Mouse (Mus musculus) stomach, embryonic 15.5 days (tissue): ENCODE measurements at regions not wholly inside any gene's neighbourhood (a gene's known extent, or its start where the extent isn't known, plus 50 kb on each side); places are given as distances from the start of the nearest gene placed in this dataset.
"Not testable (repeated sequence)": the region's sequence is repeated elsewhere in the genome, so short reads cannot be mapped to it uniquely, and the experiment has no call there.

Experiments
- ATAC-seq: fragments of 200-750 bp; cut with Nextera tagmentation; 2 replicates; pipeline ENCODE4 v1.8.0; 2017; ENCODE audit warnings: low read depth, moderate number of reproducible peaks, moderate TSS enrichment; ENCODE audit not compliant: insufficient read depth, low FRiP score
- H3K27ac ChIP-seq: fragments of 300-500 bp; sonication (generic); 2 replicates; pipeline ENCODE4 v1.5.1; 2015; ENCODE audit warnings: mild to moderate bottlenecking, inconsistent platforms
- H3K27me3 ChIP-seq: fragments of 300-500 bp; sonication (generic); replicated peaks from 2 replicates; pipeline ENCODE4 v1.6.1; 2015; ENCODE audit warnings: inconsistent platforms
- H3K36me3 ChIP-seq: fragments of 300-500 bp; sonication (generic); 2 replicates; pipeline ENCODE4 v1.6.1; 2015; ENCODE audit warnings: inconsistent platforms
- H3K4me1 ChIP-seq: fragments of 300-500 bp; sonication (generic); 2 replicates; pipeline ENCODE4 v1.6.1; 2015; ENCODE audit warnings: inconsistent platforms
- H3K4me2 ChIP-seq: fragments of 300-500 bp; sonication (generic); 2 replicates; pipeline ENCODE4 v1.6.1; 2015; ENCODE audit warnings: mild to moderate bottlenecking, inconsistent platforms
- H3K4me3 ChIP-seq: fragments of 300-500 bp; sonication (generic); replicated peaks from 2 replicates; pipeline ENCODE4 v1.5.1; 2015; ENCODE audit warnings: inconsistent platforms
- H3K9ac ChIP-seq: fragments of 300-500 bp; sonication (generic); 2 replicates; pipeline ENCODE4 v1.6.1; 2015; ENCODE audit warnings: inconsistent platforms
- H3K9me3 ChIP-seq: fragments of 300-500 bp; sonication (generic); 2 replicates; pipeline ENCODE4 v1.6.1; 2016; ENCODE audit warnings: inconsistent platforms
- WGBS: fragments of 180-500 bp; shearing (Covaris S2); methylation state at CpG from one replicate; pipeline ENCODE4 v1.1.7; 2015; 5-methylcytosine and 5-hydroxymethylcytosine counted together

DNA sequence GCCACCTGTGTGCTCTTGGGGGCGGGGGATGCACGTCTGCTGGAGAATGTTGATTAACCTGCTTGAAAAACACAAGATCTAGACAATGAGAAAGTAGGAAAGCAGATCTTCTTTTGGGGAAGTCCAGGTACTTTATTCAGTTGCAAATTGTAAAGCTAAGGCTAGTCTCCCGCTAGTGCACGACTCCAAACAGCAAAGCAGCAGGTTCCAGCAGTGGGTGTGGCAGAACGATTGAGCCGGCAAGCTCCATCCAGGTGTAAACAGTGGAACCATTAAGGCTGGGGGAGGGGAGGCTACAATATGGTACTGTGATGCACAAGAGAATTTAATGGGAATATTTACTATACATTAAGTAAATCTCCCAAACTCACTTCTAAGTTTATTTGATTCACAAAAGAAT is 448.6 kb upstream of the Cobl start:
- not testable (repeated sequence) for H3K27ac ChIP-seq, H3K9ac ChIP-seq, ATAC-seq, H3K27me3 ChIP-seq, H3K4me2 ChIP-seq, H3K4me1 ChIP-seq, H3K36me3 ChIP-seq, H3K9me3 ChIP-seq, H3K4me3 ChIP-seq
- WGBS = 32% methylated on average over 6 of the region's 6 CpGs

DNA sequence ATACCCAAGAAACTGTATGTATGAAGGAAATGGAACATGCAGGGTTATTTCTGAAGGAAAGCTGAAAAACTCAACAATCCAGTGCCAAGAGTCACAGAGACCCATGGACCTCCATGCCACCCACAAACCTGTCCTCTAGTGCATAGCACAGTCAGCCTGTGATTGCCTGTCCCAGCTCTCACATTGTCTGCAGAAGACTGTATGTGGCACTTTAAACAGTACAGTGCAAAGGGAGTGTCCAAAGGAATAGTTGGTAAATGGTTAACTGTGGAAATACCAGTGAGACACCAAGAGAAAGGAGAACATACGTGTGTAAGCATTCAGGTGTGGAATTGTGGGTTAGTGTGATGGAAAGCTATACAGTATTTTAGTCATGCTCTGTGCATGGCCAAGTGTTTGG is 409.0 kb upstream of the Cobl start:
- Histone ChIP-seq H3K9ac (no peak overlapping the region), H3K36me3 (no peaks in the 10 kb centered on the region), H3K9me3 (no peaks in the 10 kb centered on the region), H3K4me2 (no peak overlapping the region), H3K27ac (no peak overlapping the region), H3K4me3 (no peak overlapping the region), H3K4me1 (no peaks in the 10 kb centered on the region), H3K27me3 (no peaks in the 10 kb centered on the region)
- WGBS = 47% methylated on average over 1 of the region's 1 CpGs
- ATAC-seq = no peak

GRCm38 (mm10) chr11:12872802-12873201 is 408.0 kb upstream of the Cobl start:
- Histone ChIP-seq H3K27me3 (no peaks in the 10 kb centered on the region), H3K4me2 (no peak overlapping the region), H3K9me3 (no peaks in the 10 kb centered on the region), H3K27ac (no peak overlapping the region), H3K4me3 (no peak overlapping the region), H3K4me1 (no peaks in the 10 kb centered on the region), H3K9ac (no peak overlapping the region), H3K36me3 (no peaks in the 10 kb centered on the region)
- 67% methylated on average over 2 of the region's 2 CpGs for WGBS
- peak; percentile 89; the same call in 1 of the 2 replicates for ATAC-seq

GRCm38 (mm10) chr11:12872399-12872798 is 407.6 kb upstream of the Cobl start:
- no peak for ATAC-seq
- Histone ChIP-seq H3K9ac (no peak overlapping the region), H3K4me1 (no peaks in the 10 kb centered on the region), H3K36me3 (no peaks in the 10 kb centered on the region), H3K27ac (no peak overlapping the region), H3K9me3 (no peaks in the 10 kb centered on the region), H3K27me3 (no peaks in the 10 kb centered on the region), H3K4me3 (no peak overlapping the region), H3K4me2 (no peak overlapping the region)
- 28% methylated on average over 1 of the region's 1 CpGs for WGBS

- no peak overlapping the region for H3K27ac ChIP-seq
- H3K9ac ChIP-seq = no peak overlapping the region
- ATAC-seq = no peak
- no peaks in the 10 kb centered on the region for H3K9me3 ChIP-seq
- H3K4me3 ChIP-seq = no peak overlapping the region
- no peaks in the 10 kb centered on the region for H3K27me3 ChIP-seq
- H3K4me1 ChIP-seq = no peaks in the 10 kb centered on the region
- H3K36me3 ChIP-seq = no peaks in the 10 kb centered on the region
- no peak overlapping the region for H3K4me2 ChIP-seq
Observed at GRCm38 (mm10) chr11:12867541-12867940, 402.8 kb upstream of the Cobl start.

DNA sequence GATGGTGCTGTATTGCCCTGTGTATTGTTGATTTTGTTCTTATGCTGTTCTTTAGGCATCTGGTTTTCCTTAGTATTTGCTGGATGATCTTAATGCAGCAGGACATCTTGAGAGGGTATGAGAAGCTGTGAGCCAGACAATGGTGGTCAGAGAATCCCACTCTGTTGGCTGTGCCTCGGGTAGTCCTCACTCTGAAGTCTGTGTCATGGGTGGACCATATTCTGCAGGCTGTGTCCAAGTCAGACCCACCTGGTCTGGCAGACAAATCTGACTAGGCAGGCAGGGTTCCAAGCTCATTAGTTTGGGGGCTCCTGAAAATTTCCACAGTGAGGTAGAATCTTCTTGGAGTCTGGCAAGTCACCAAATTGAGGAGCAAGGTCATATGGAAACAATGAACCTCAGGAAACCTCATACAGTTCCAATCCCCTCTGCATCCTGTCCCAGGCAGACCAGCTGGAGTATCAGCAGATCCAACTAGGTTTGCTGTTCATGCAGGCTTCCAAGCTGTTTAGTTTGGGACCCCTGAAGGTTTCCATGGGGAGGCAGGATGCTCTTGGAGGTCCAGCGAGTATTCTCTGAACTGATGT is 400.4 kb upstream of the Cobl start:
- H3K36me3 ChIP-seq = no peaks in the 10 kb centered on the region
- H3K27ac ChIP-seq = no peak overlapping the region
- ATAC-seq = no peak
- H3K4me3 ChIP-seq = no peak overlapping the region
- no peak overlapping the region for H3K9ac ChIP-seq
- no peak overlapping the region for H3K4me2 ChIP-seq
- 66% methylated on average over 2 of the region's 2 CpGs for WGBS
- H3K27me3 ChIP-seq = no peaks in the 10 kb centered on the region
- H3K4me1 ChIP-seq = no peaks in the 10 kb centered on the region
- no peaks in the 10 kb centered on the region for H3K9me3 ChIP-seq

- Histone ChIP-seq H3K27me3 (no peaks in the 10 kb centered on the region), H3K4me1 (no peaks in the 10 kb centered on the region), H3K27ac (no peak overlapping the region), H3K9ac (no peak overlapping the region), H3K4me3 (no peak overlapping the region), H3K9me3 (no peaks in the 10 kb centered on the region), H3K36me3 (no peaks in the 10 kb centered on the region), H3K4me2 (no peak overlapping the region)
- ATAC-seq = peak; percentile 27
- 77% methylated on average over 1 of the region's 1 CpGs for WGBS
Observed at GRCm38 (mm10) chr11:12859344-12859930, 394.7 kb upstream of the Cobl start.

DNA sequence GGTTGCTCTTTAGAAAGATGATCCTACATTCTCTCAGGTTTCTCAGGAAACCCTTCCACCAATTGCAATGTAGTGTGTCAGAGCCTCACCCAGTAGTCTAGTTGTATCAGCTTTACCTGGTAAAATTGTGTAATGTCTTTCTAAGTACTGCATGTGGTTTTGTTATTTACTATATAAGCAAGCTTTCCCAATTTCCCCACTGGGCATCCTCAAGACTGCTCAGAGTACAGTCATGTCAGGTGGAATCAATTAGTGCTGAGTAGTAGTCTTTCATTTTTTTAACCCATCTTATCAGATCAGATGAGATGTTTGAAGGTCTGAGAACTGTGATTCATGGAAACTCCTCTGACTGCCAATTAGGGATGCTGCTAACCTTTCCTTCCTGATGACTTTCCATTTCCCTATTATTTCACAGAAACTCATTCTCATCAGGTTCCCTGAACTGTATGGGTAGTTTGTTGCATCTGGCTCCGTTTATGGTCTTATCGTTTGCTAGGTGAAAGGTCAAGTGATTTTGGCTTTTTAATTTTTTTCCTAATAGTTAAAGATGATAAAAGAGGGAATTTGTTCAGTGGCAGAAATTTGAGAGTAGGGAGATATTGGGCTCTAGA is 393.6 kb upstream of the Cobl start:
- 79% methylated on average over 2 of the region's 2 CpGs for WGBS
- Histone ChIP-seq H3K4me1 (no peaks in the 10 kb centered on the region), H3K36me3 (no peaks in the 10 kb centered on the region), H3K9me3 (no peaks in the 10 kb centered on the region), H3K27ac (no peak overlapping the region), H3K4me3 (no peak overlapping the region), H3K9ac (no peak overlapping the region), H3K27me3 (no peaks in the 10 kb centered on the region), H3K4me2 (no peak overlapping the region)
- peak; percentile 56; the same call in 1 of the 2 replicates for ATAC-seq

- H3K9ac ChIP-seq = no peak overlapping the region
- no peaks in the 10 kb centered on the region for H3K9me3 ChIP-seq
- no peak overlapping the region for H3K4me2 ChIP-seq
- H3K36me3 ChIP-seq = no peaks in the 10 kb centered on the region
- H3K4me1 ChIP-seq = no peaks in the 10 kb centered on the region
- no peaks in the 10 kb centered on the region for H3K27me3 ChIP-seq
- ATAC-seq = peak; percentile 53; the same call in 1 of the 2 replicates
- H3K27ac ChIP-seq = no peak overlapping the region
- 78% methylated on average over 6 of the region's 6 CpGs for WGBS
- H3K4me3 ChIP-seq = no peak overlapping the region
Observed at GRCm38 (mm10) chr11:12857358-12858199, 392.8 kb upstream of the Cobl start.

DNA sequence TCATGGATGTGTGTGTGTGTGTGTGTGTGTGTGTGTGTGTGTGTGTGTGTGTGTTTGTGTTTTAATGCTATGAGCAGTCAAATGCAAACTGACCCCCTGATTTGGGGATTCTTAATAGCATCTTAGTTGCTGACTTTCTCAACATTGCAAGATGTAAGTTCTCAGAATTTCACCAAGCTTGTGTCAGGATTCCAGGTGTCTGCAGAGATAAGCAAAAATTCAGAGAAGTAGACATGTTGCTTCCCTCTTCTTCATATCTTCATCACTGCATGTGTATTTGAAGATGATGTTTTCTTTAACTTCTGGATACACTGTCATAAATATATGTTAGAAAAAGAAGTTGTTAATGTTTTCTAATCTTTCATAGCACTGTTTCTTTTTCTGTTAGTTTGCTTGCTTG is 383.0 kb upstream of the Cobl start:
- H3K27me3 ChIP-seq = no peaks in the 10 kb centered on the region
- no peak overlapping the region for H3K4me3 ChIP-seq
- H3K36me3 ChIP-seq = no peaks in the 10 kb centered on the region
- H3K4me1 ChIP-seq = no peaks in the 10 kb centered on the region
- H3K4me2 ChIP-seq = no peak overlapping the region
- H3K9ac ChIP-seq = no peak overlapping the region
- no peaks in the 10 kb centered on the region for H3K9me3 ChIP-seq
- no peak overlapping the region for H3K27ac ChIP-seq
- no peak for ATAC-seq

GRCm38 (mm10) chr11:12843631-12844423 is 379.1 kb upstream of the Cobl start:
- no peaks in the 10 kb centered on the region for H3K4me1 ChIP-seq
- no peak for ATAC-seq
- no peak overlapping the region for H3K4me2 ChIP-seq
- no peak overlapping the region for H3K4me3 ChIP-seq
- H3K9me3 ChIP-seq = no peaks in the 10 kb centered on the region
- H3K27ac ChIP-seq = no peak overlapping the region
- no peaks in the 10 kb centered on the region for H3K36me3 ChIP-seq
- H3K9ac ChIP-seq = no peak overlapping the region
- H3K27me3 ChIP-seq = no peaks in the 10 kb centered on the region
